Mouse (Mus musculus) midbrain, postnatal 0 days (tissue): ENCODE results near the gene Ppa1. TPM values are rescaled to one million over a fixed set of nuclear protein-coding genes. Genes with fewer than 3 reads are reported as not detected.
"Not testable (repeated sequence)": the region's sequence is repeated elsewhere in the genome, so short reads cannot be mapped to it uniquely, and the experiment has no call there.

Experiments used
- ATAC-seq: fragments of 200-750 bp; cut with Nextera tagmentation; 2 replicates; pipeline ENCODE4 v1.8.0; 2017; ENCODE audit warnings: moderate number of reproducible peaks, mild to moderate bottlenecking, moderate TSS enrichment, moderate library complexity; ENCODE audit not compliant: low FRiP score
- DNase-seq: peaks from one replicate; pipeline ENCODE4 v3.0.0-alpha.2; 2015; ENCODE audit warnings: low spot score
- H3K27ac ChIP-seq: fragments of 300-500 bp; sonication (generic); 2 replicates; pipeline ENCODE4 v1.5.1; 2014; ENCODE audit warnings: low read depth, mild to moderate bottlenecking, low read length, mixed read lengths
- H3K27me3 ChIP-seq: fragments of 300-500 bp; sonication (generic); 2 replicates; pipeline ENCODE4 v1.6.1; 2014; ENCODE audit warnings: low read length, control low read depth, mixed read lengths; ENCODE audit not compliant: insufficient read depth
- H3K36me3 ChIP-seq: fragments of 300-500 bp; sonication (generic); 2 replicates; pipeline ENCODE4 v1.6.1; 2014; ENCODE audit warnings: low read length, control low read depth, mixed read lengths; ENCODE audit not compliant: insufficient read depth
- H3K4me1 ChIP-seq: fragments of 300-500 bp; sonication (generic); 2 replicates; pipeline ENCODE4 v1.6.1; 2014; ENCODE audit warnings: mild to moderate bottlenecking, control low read depth, antibody characterized with exemption, low read length, mixed read lengths; ENCODE audit not compliant: insufficient read depth
- H3K4me2 ChIP-seq: fragments of 300-500 bp; sonication (generic); 2 replicates; pipeline ENCODE4 v1.6.1; 2014; ENCODE audit warnings: low read depth, mild to moderate bottlenecking, low read length, mixed read lengths; ENCODE audit not compliant: poor library complexity, severe bottlenecking
- H3K4me3 ChIP-seq: fragments of 300-500 bp; sonication (generic); 2 replicates; pipeline ENCODE4 v1.5.1; 2014; ENCODE audit warnings: low read depth, mild to moderate bottlenecking, low read length, moderate library complexity
- H3K9ac ChIP-seq: fragments of 300-500 bp; sonication (generic); replicated peaks from 2 replicates; pipeline ENCODE4 v1.6.1; 2014; ENCODE audit warnings: mild to moderate bottlenecking, low read length, moderate library complexity, mixed read lengths; ENCODE audit not compliant: poor library complexity, severe bottlenecking
- H3K9me3 ChIP-seq: fragments of 300-500 bp; sonication (generic); 2 replicates; pipeline ENCODE4 v1.6.1; 2016; ENCODE audit warnings: low read length, control low read depth
- CTCF ChIP-seq: IDR thresholded peaks from 2 replicates; pipeline ENCODE4 v1.5.1; 2016; ENCODE audit warnings: antibody characterized with exemption, mild to moderate bottlenecking
- WGBS: fragments of 180-500 bp; shearing (Covaris S2); extraction: QIAGEN DNeasy Blood & Tissue Kit; methylation state at CpG from one replicate; pipeline ENCODE4 v1.1.7; 2014; 5-methylcytosine and 5-hydroxymethylcytosine counted together
- polyA plus RNA-seq: library from polyadenylated mRNA; unstranded; fragments of >200 nt; fragmentation: Nextera tagmentation; extraction: Ambion mirVana; gene quantifications from 2 replicates; pipeline ENCODE4 v1.2.1, GENCODE M21; 2015
- total RNA-seq: library from RNA; depleted of rRNA; stranded (reverse); fragments of >200 nt; gene quantifications from 2 replicates; pipeline ENCODE4 v1.2.3, GENCODE M21; 2014

The Ppa1 gene
- total and polyA plus RNA-seq, 2 experiments from 2014 or later: 111 to 172 TPM

DNA sequence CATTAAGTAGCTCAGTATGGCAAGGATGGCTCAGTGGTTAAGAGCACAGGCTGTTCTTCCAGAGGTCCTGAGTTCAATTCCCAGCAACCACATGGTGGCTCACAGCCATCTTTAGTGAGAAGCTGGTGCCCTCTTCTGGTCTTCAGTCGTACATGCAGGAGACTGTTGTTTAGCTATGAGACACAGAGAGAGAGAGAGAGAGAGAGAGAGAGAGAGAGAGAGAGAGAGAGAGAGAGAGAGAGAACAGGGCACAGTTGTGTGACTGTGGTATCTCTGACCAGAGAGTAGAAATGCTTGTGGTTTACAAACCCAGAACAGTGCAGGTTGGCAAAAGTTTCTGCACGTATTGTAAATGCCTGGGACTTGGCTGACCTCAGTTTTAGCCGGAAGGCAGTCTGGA is 24.5 kb upstream of the Ppa1 start:
- DNase-seq, H3K4me2 ChIP-seq, H3K4me1 ChIP-seq, H3K36me3 ChIP-seq, H3K9ac ChIP-seq, H3K4me3 ChIP-seq, H3K9me3 ChIP-seq, H3K27me3 ChIP-seq, ATAC-seq, H3K27ac ChIP-seq: not testable (repeated sequence)
- peak; percentile 35 for TF ChIP-seq CTCF
- WGBS: 74% methylated on average over 3 of the region's 3 CpGs

DNA sequence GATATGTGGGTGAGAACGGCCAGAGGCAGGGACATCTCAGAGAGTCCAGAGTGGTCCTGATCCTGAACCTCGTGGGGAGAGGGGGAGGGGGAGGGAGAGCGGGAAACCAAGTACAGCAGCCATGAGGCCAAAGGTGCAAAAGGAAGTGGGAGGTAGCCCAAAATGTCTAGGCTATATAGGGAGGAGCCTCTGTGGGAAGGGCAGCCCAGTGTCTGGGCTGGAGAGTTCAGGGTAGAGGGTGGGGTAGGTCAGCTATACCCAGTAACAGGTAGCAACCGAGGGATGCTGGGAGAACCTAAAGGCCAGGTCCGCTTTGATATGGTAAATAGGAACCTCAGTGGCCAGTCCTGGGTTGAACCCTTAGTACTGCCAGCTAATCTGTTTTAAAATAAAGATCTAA is 23.6 kb upstream of the Ppa1 start:
- Histone ChIP-seq H3K36me3 (no peaks in the 10 kb centered on the region), H3K27me3 (peaks cover 6% of the 10 kb centered on the region; the same call in 1 of the 2 replicates), H3K27ac (no peak overlapping the region), H3K9ac (no peak overlapping the region), H3K4me1 (no peaks in the 10 kb centered on the region; the same call in 1 of the 2 replicates), H3K4me2 (peak overlapping the region; percentile 82), H3K9me3 (no peaks in the 10 kb centered on the region), H3K4me3 (peak overlapping the region; percentile 43)
- DNase-seq: no peak
- 0 out of 2 replicates have a peak, but pooled peaks have one; percentile 42 for ATAC-seq
- WGBS: 30% methylated on average over 5 of the region's 5 CpGs
- no peak for TF ChIP-seq CTCF

DNA sequence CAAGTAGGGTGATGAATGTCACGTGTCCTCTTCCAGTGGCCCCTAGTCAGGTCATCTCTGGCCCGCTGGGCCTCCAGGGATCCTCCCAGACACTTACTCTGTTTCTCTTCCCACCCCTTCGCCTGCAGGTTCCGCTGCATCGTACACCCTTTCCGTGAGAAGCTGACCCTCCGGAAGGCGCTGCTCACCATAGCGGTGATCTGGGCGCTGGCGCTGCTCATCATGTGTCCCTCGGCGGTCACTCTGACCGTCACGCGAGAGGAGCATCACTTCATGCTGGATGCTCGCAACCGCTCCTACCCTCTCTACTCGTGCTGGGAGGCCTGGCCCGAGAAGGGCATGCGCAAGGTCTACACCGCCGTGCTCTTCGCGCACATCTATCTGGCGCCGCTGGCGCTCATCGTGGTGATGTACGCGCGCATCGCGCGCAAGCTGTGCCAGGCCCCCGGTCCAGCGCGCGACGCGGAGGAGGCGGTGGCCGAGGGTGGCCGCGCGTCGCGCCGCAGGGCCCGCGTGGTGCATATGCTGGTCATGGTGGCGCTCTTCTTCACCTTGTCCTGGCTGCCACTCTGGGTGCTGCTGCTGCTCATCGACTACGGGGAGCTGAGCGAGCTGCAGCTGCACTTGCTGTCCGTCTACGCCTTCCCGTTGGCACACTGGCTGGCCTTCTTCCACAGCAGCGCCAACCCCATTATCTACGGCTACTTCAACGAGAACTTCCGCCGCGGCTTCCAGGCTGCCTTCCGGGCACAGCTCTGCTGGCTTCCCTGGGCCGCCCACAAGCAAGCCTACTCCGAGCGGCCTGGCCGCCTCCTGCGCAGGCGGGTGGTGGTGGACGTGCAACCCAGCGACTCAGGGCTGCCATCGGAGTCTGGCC is 22.7 kb upstream of the Ppa1 start:
- peak; percentile 88 for ATAC-seq
- H3K27me3 ChIP-seq: peaks cover 6% of the 10 kb centered on the region; the same call in 1 of the 2 replicates
- peak overlapping the region; percentile 56 for H3K9ac ChIP-seq
- 3% methylated on average over 70 of the region's 74 CpGs for WGBS
- H3K9me3 ChIP-seq: no peaks in the 10 kb centered on the region
- no peaks in the 10 kb centered on the region; the same call in 1 of the 2 replicates for H3K4me1 ChIP-seq
- DNase-seq: peak; percentile 60
- H3K27ac ChIP-seq: peak overlapping the region; percentile 57; the same call in 1 of the 2 replicates
- peak overlapping the region; percentile 82 for H3K4me2 ChIP-seq
- H3K36me3 ChIP-seq: no peaks in the 10 kb centered on the region
- peak overlapping the region; percentile 43 for H3K4me3 ChIP-seq
- peak; percentile 19; the same call in 1 of the 2 replicates for TF ChIP-seq CTCF

DNA sequence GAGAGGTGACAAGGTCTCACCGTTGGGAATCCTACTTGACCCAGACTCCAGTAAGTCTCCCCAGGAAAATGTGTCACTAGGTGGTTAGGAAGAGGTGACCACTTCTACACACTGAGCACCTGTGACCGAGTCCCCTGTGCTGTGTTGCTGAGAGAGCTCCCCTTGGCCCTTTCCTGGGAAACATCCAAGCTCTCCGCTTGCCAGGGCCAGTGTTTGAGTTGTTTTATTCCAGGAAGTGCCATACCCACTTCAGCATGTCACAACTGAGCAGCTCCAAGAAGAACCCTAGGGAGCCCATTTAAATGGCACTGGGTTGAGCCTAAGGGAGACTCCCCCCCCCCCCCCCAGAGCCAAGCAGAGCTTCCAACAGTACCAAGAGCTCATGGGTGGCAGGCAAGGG is 21.8 kb upstream of the Ppa1 start:
- no peak overlapping the region for H3K9ac ChIP-seq
- H3K36me3 ChIP-seq: no peaks in the 10 kb centered on the region
- DNase-seq (no peak), ATAC-seq (no peak)
- no peaks in the 10 kb centered on the region for H3K9me3 ChIP-seq
- no peak overlapping the region for H3K4me2 ChIP-seq
- H3K27me3 ChIP-seq: peaks cover 6% of the 10 kb centered on the region; the same call in 1 of the 2 replicates
- H3K27ac ChIP-seq: no peak overlapping the region
- H3K4me3 ChIP-seq: no peak overlapping the region
- H3K4me1 ChIP-seq: no peaks in the 10 kb centered on the region; the same call in 1 of the 2 replicates
- WGBS: 85% methylated on average over 3 of the region's 3 CpGs
- no peak for TF ChIP-seq CTCF

DNA sequence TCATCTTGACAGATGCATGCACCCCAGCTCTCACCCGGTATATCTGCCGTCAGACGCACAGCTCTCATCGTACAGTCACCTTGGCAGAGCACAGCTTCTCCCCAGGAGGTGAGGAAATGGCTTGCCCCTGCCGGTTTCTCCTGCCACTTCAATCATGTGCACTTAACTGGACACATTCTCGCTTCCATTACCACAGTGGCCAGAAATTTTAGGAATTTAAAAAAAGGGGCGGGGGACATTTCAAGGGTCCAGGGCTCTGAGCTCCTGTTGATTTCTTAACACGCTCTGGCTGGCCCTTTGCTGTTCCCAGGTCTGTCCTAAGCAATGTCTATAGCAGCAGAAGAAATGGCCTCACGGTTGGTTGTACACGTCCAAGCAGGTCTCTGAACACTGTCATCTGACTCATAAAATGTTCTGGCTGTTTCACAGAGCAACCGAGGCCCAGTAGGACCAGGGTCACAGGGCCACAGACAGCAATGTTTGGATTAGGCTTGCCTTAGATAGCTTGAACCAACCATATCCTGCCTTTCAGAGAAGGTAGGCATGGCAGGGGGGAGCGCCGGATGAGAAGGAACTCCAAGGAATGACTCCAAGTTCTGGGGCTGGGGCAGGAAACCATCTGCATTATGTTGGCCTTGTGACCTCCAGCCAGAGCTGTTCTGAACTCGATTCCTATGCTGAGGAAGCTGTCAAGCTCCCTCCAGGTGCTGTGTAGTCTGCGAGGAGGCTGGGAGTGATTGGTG is 21.0 kb upstream of the Ppa1 start:
- no peak for ATAC-seq
- WGBS: 79% methylated on average over 15 of the region's 15 CpGs
- no peak overlapping the region for H3K4me2 ChIP-seq

More for the DNA sequence above, 21.0 kb upstream of the Ppa1 start:
- Histone ChIP-seq H3K4me1 (no peaks in the 10 kb centered on the region; the same call in 1 of the 2 replicates), H3K9me3 (no peaks in the 10 kb centered on the region), H3K36me3 (no peaks in the 10 kb centered on the region), H3K27ac (no peak overlapping the region), H3K9ac (no peak overlapping the region), H3K4me3 (no peak overlapping the region), H3K27me3 (peaks cover 6% of the 10 kb centered on the region; the same call in 1 of the 2 replicates)
- TF ChIP-seq CTCF: no peak
- DNase-seq: peak; percentile 21
